22 mouse cellular contexts compared by ENCODE assay signal in genomic region chr5:15883004-15883403, GRCm38 (mm10). TPM values are rescaled to one million over a fixed set of nuclear protein-coding genes. Genes with fewer than 3 reads are reported as not detected.
DNase-seq lines count a peak whose midpoint lies in the region; ATAC-seq and TF ChIP-seq lines count a peak whose summit lies in the region.
"Had no signal": no experiment of that assay in that cellular context is flagged by ENCODE, and none has a peak within 500 bp of the region (broad histone marks: within the 10 kb centered on the region; RNA-seq: fewer than 3 reads in every experiment).

No protein-coding gene starts in this region.

- no peaks in the 10 kb centered on the region for H3K9me3 ChIP-seq in heart, postnatal 0 days (replicated peaks; ENCODE audit: control insufficient read depth, low read length)
- H3K9me3 ChIP-seq in midbrain, embryonic 11.5 days (ENCODE audit: control insufficient read depth, low read length): no peaks in the 10 kb centered on the region
- H3K9me3 ChIP-seq in midbrain, embryonic 16.5 days (replicated peaks; ENCODE audit: control insufficient read depth, low read length, poor library complexity, severe bottlenecking): no peaks in the 10 kb centered on the region
- H3K9me3 ChIP-seq in embryonic facial prominence, embryonic 13.5 days: no peaks in the 10 kb centered on the region
- H3K9me3 ChIP-seq: embryonic facial prominence, embryonic 15.5 days; heart, embryonic 10.5 days; neural tube, embryonic 15.5 days had no signal

- no peaks in the 10 kb centered on the region for H3K36me3 ChIP-seq in heart, postnatal 0 days (replicated peaks; ENCODE audit: control insufficient read depth, insufficient read depth, low read length)
- no peaks in the 10 kb centered on the region for H3K36me3 ChIP-seq in midbrain, embryonic 11.5 days (ENCODE audit: control insufficient read depth, insufficient read depth, low read length)
- no peaks in the 10 kb centered on the region for H3K36me3 ChIP-seq in midbrain, embryonic 16.5 days (ENCODE audit: control insufficient read depth, insufficient read depth, low read length)
- H3K36me3 ChIP-seq in embryonic facial prominence, embryonic 13.5 days: no peaks in the 10 kb centered on the region
- H3K36me3 ChIP-seq: embryonic facial prominence, embryonic 15.5 days; heart, embryonic 10.5 days; neural tube, embryonic 15.5 days had no signal

- no peak overlapping the region for H3K4me2 ChIP-seq in heart, postnatal 0 days (ENCODE audit: low read depth, low read length)
- H3K4me2 ChIP-seq in midbrain, embryonic 11.5 days: no peak overlapping the region
- no peak overlapping the region for H3K4me2 ChIP-seq in midbrain, embryonic 16.5 days (ENCODE audit: low read length)
- no peak overlapping the region for H3K4me2 ChIP-seq in embryonic facial prominence, embryonic 13.5 days
- H3K4me2 ChIP-seq: embryonic facial prominence, embryonic 15.5 days; liver, embryonic 11.5 days; neural tube, embryonic 15.5 days had no signal

- no peak overlapping the region for H3K9ac ChIP-seq in heart, postnatal 0 days (replicated peaks; ENCODE audit: low read depth, low read length)
- H3K9ac ChIP-seq in midbrain, embryonic 11.5 days (ENCODE audit: low read length): no peak overlapping the region
- H3K9ac ChIP-seq in midbrain, embryonic 16.5 days (ENCODE audit: low read depth, low read length): no peak overlapping the region
- no peak overlapping the region for H3K9ac ChIP-seq in embryonic facial prominence, embryonic 13.5 days
- H3K9ac ChIP-seq: embryonic facial prominence, embryonic 15.5 days; neural tube, embryonic 15.5 days had no signal

- no peaks in the 10 kb centered on the region for H3K27me3 ChIP-seq in heart, postnatal 0 days (ENCODE audit: control insufficient read depth, insufficient read depth, low read length)
- no peaks in the 10 kb centered on the region for H3K27me3 ChIP-seq in midbrain, embryonic 11.5 days (ENCODE audit: control insufficient read depth, insufficient read depth, low read length)
- H3K27me3 ChIP-seq in midbrain, embryonic 16.5 days (ENCODE audit: control insufficient read depth, insufficient read depth, low read depth, low read length): no peaks in the 10 kb centered on the region
- no peaks in the 10 kb centered on the region; the same call in 1 of the 2 replicates for H3K27me3 ChIP-seq in embryonic facial prominence, embryonic 13.5 days
- H3K27me3 ChIP-seq: embryonic facial prominence, embryonic 15.5 days had no signal

- no peak for DNase-seq in heart, postnatal 0 days (ENCODE audit: low spot score)
- no peak for DNase-seq in heart, postnatal 25 days (ENCODE audit: low spot score)
- peak; percentile 17 for DNase-seq in midbrain, embryonic 11.5 days (ENCODE audit: low spot score, missing footprints)
- DNase-seq in cerebellum, postnatal 25 days: peak; percentile 4 to 6
- DNase-seq in ovary, postnatal 36 days (ENCODE audit: low spot score): no peak
- DNase-seq: adrenal gland, postnatal 36 days; heart, postnatal 10 days; kidney, postnatal 10 days; layer of hippocampus, postnatal 36 days; lung, adult 18-20 months; right cerebral cortex, postnatal 14 days; spleen, adult 18-20 months had no signal

- TF ChIP-seq CTCF in heart, postnatal 0 days (IDR thresholded peaks at IDR 0.05; ENCODE audit: low read depth): peak; percentile 22; the same call in 1 of the 2 replicates

- H3K27ac ChIP-seq in heart, postnatal 0 days (ENCODE audit: low read depth): no peak overlapping the region
- H3K27ac ChIP-seq in midbrain, embryonic 11.5 days (ENCODE audit: low read depth, low read length): no peak overlapping the region
- H3K27ac ChIP-seq in midbrain, embryonic 16.5 days (ENCODE audit: low read length): no peak overlapping the region
- H3K27ac ChIP-seq in embryonic facial prominence, embryonic 13.5 days: no peak overlapping the region
- H3K27ac ChIP-seq: embryonic facial prominence, embryonic 15.5 days; heart, embryonic 10.5 days; layer of hippocampus, adult 2 months; neural tube, embryonic 15.5 days had no signal

- no peak overlapping the region for H3K4me3 ChIP-seq in heart, postnatal 0 days (ENCODE audit: low read depth, low read length)
- H3K4me3 ChIP-seq in midbrain, embryonic 11.5 days (ENCODE audit: low read depth, low read length): no peak overlapping the region
- no peak overlapping the region for H3K4me3 ChIP-seq in midbrain, embryonic 16.5 days (ENCODE audit: low read depth, low read length)
- no peak overlapping the region for H3K4me3 ChIP-seq in embryonic facial prominence, embryonic 13.5 days
- H3K4me3 ChIP-seq: embryonic facial prominence, embryonic 15.5 days; heart, embryonic 10.5 days; layer of hippocampus, adult 2 months; neural tube, embryonic 15.5 days had no signal

- intact Hi-C loops in heart, postnatal 25 days (cut with DNase I): no loop called here

- ATAC-seq in heart, postnatal 0 days (ENCODE audit: insufficient read depth, low read depth): no peak
- ATAC-seq in midbrain, embryonic 11.5 days (ENCODE audit: low FRiP score): no peak
- ATAC-seq in midbrain, embryonic 16.5 days: no peak
- peak; percentile 43; the same call in 1 of the 2 replicates for ATAC-seq in embryonic facial prominence, embryonic 13.5 days (ENCODE audit: insufficient number of reproducible peaks, insufficient read depth, low FRiP score, low TSS enrichment, low read depth)
- ATAC-seq: forebrain, embryonic 16.5 days; hindbrain, embryonic 16.5 days; intestine, postnatal 0 days had no signal

- TF ChIP-seq EP300 in heart, postnatal 0 days (IDR thresholded peaks at IDR 0.05; ENCODE audit: low read depth): no peak

- H3K4me1 ChIP-seq in heart, postnatal 0 days (ENCODE audit: control insufficient read depth, insufficient read depth): no peaks in the 10 kb centered on the region
- H3K4me1 ChIP-seq in midbrain, embryonic 11.5 days (ENCODE audit: control insufficient read depth, insufficient read depth, low read length): no peaks in the 10 kb centered on the region
- no peaks in the 10 kb centered on the region for H3K4me1 ChIP-seq in midbrain, embryonic 16.5 days (ENCODE audit: control insufficient read depth, insufficient read depth, low read length)
- H3K4me1 ChIP-seq in embryonic facial prominence, embryonic 13.5 days: peaks cover 5% of the 10 kb centered on the region; the same call in 1 of the 2 replicates
- H3K4me1 ChIP-seq: embryonic facial prominence, embryonic 15.5 days; heart, embryonic 10.5 days; neural tube, embryonic 15.5 days had no signal

RNA-seq across cellular contexts. Expression of gene Cacna2d1, which starts 51.5 kb away (rescaled TPM):
- total RNA-seq in heart, postnatal 0 days (2014; rRNA removed; ENCODE audit: low replicate concordance): 37.6 and 41.6 TPM in 2 replicates
- 15.5 and 17.7 TPM in 2 replicates for polyA plus RNA-seq in heart, postnatal 0 days (2015; fragmentation: Nextera tagmentation; extraction: Ambion mirVana)
- total RNA-seq in heart, postnatal 25 days (2021): 100 to 1,000 TPM in 1 of 2 experiments, 10 to 100 TPM in 1; 97.0 to 105 TPM
- 20.8 TPM in 2 replicates for polyA plus RNA-seq in midbrain, embryonic 11.5 days (2014; fragmentation: Nextera tagmentation; extraction: Ambion mirVana)
- 36.4 and 36.9 TPM in 2 replicates for polyA plus RNA-seq in midbrain, embryonic 16.5 days (2015; fragmentation: Nextera tagmentation; extraction: Ambion mirVana)
- 11.4 and 14.0 TPM in 2 replicates for polyA plus RNA-seq in embryonic facial prominence, embryonic 13.5 days (2015; fragmentation: Nextera tagmentation; extraction: Ambion mirVana)

Comparison
In these comparisons a context has a peak if more than half of its experiments do, and no peak if none do; other contexts are left out.
1. DNase-seq: peak in midbrain, embryonic 11.5 days (single experiment) and cerebellum, postnatal 25 days (2 of 2); none in heart, postnatal 0 days (single experiment), heart, postnatal 25 days (single experiment) and ovary, postnatal 36 days (single experiment).